Mouse (Mus musculus) yolk sac, embryonic 10.5 days (tissue): ENCODE data around the gene Nav2.

Experiments
- DNase-seq: peaks from one replicate; pipeline ENCODE4 v3.0.0-alpha.2; 2017; ENCODE audit warnings: low spot score

Gene Nav2

GRCm38 (mm10) chr7:49252444-49252843 is 343.9 kb downstream of the Nav2 start:
- no peak for DNase-seq

- DNase-seq: no peak
These were observed 344.4 kb downstream of the Nav2 start for GRCm38 (mm10) chr7:49252902-49253301.

GRCm38 (mm10) chr7:49255053-49255452 is 346.5 kb downstream of the Nav2 start:
- DNase-seq: no peak

- no peak for DNase-seq
These were observed 348.9 kb downstream of the Nav2 start for GRCm38 (mm10) chr7:49257234-49257906.

- DNase-seq: no peak
These were observed 349.6 kb downstream of the Nav2 start for GRCm38 (mm10) chr7:49258088-49258487.

- no peak for DNase-seq
These were observed 353.5 kb downstream of the Nav2 start for GRCm38 (mm10) chr7:49261941-49262511.

GRCm38 (mm10) chr7:49266422-49266821 is 357.9 kb downstream of the Nav2 start:
- no peak for DNase-seq

- DNase-seq: no peak
These were observed 359.3 kb downstream of the Nav2 start for GRCm38 (mm10) chr7:49267621-49268325.

GRCm38 (mm10) chr7:49268401-49268921 is 359.9 kb downstream of the Nav2 start:
- DNase-seq: no peak

GRCm38 (mm10) chr7:49270855-49271254 is 362.3 kb downstream of the Nav2 start:
- no peak for DNase-seq

GRCm38 (mm10) chr7:49272445-49273439 is 364.2 kb downstream of the Nav2 start:
- peak; percentile 58 for DNase-seq

GRCm38 (mm10) chr7:49273907-49274656 is 365.6 kb downstream of the Nav2 start:
- DNase-seq: no peak

GRCm38 (mm10) chr7:49274676-49275075 is 366.2 kb downstream of the Nav2 start:
- no peak for DNase-seq

GRCm38 (mm10) chr7:49276163-49276562 is 367.6 kb downstream of the Nav2 start:
- DNase-seq: no peak

GRCm38 (mm10) chr7:49277685-49278084 is 369.2 kb downstream of the Nav2 start:
- DNase-seq: no peak

- DNase-seq: no peak
These were observed 370.0 kb downstream of the Nav2 start for GRCm38 (mm10) chr7:49278531-49278930.

- DNase-seq: no peak
These were observed 371.9 kb downstream of the Nav2 start for GRCm38 (mm10) chr7:49280427-49280826.

- no peak for DNase-seq
These were observed 373.9 kb downstream of the Nav2 start for GRCm38 (mm10) chr7:49282446-49282845.

- DNase-seq: peak; percentile 80
These were observed 375.2 kb downstream of the Nav2 start for GRCm38 (mm10) chr7:49283507-49284361.

GRCm38 (mm10) chr7:49288186-49288585 is 379.7 kb downstream of the Nav2 start:
- no peak for DNase-seq
